Mouse (Mus musculus) gastrocnemius, postnatal 36 days (tissue): ENCODE results near the gene Gabbr2. TPM values are rescaled to one million over a fixed set of nuclear protein-coding genes. Genes with fewer than 3 reads are reported as not detected.

ENCODE experiments used
- DNase-seq, 2 experiments: peaks; one replicate each; pipeline ENCODE4 v3.0.0; 2022
- intact Hi-C: fragments of 180-260 bp; cut with DNase I; formaldehyde crosslinking; loops from one replicate; pipeline ENCODE4 v1.15.1; 2025
- total RNA-seq, 2 experiments: library from RNA; stranded (reverse); gene quantifications; 2 replicates each; pipeline ENCODE4 v1.2.3; 2021

Gene Gabbr2
- total RNA-seq, 2 experiments from 2014 or later: 0.08 TPM; not detected in 1

- no peak for DNase-seq
- intact Hi-C loops: no loop called here
Measured at GRCm38 (mm10) chr4:46869380-46869779, 122.3 kb downstream of the Gabbr2 start.

GRCm38 (mm10) chr4:46868921-46869320 lies 122.8 kb downstream of the Gabbr2 start:
- intact Hi-C loops: no loop called here
- no peak for DNase-seq

- intact Hi-C loops: no loop called here
- no peak for DNase-seq
Measured at GRCm38 (mm10) chr4:46868181-46868580, 123.5 kb downstream of the Gabbr2 start.

GRCm38 (mm10) chr4:46867779-46868178 lies 123.9 kb downstream of the Gabbr2 start:
- intact Hi-C loops: no loop called here

GRCm38 (mm10) chr4:46866070-46866469 lies 125.6 kb downstream of the Gabbr2 start:
- intact Hi-C loops: no loop called here
- DNase-seq: no peak

More at GRCm38 (mm10) chr4:46867779-46868178, 123.9 kb downstream of the Gabbr2 start:
- no peak for DNase-seq

GRCm38 (mm10) chr4:46863721-46864120 lies 128.0 kb downstream of the Gabbr2 start:
- intact Hi-C loops: no loop called here
- DNase-seq: no peak

GRCm38 (mm10) chr4:46862677-46863076 lies 129.0 kb downstream of the Gabbr2 start:
- no peak for DNase-seq
- intact Hi-C loops: no loop called here

GRCm38 (mm10) chr4:46860586-46860985 lies 131.1 kb downstream of the Gabbr2 start:
- intact Hi-C loops: no loop called here
- DNase-seq: no peak

GRCm38 (mm10) chr4:46858899-46859298 lies 132.8 kb downstream of the Gabbr2 start:
- intact Hi-C loops: no loop called here
- DNase-seq: peak in 1 of 2 experiments; percentile 17

GRCm38 (mm10) chr4:46856145-46856544 lies 135.5 kb downstream of the Gabbr2 start:
- no peak for DNase-seq
- intact Hi-C loops: no loop called here

GRCm38 (mm10) chr4:46854686-46855385 lies 136.8 kb downstream of the Gabbr2 start:
- intact Hi-C loops: no loop called here

GRCm38 (mm10) chr4:46853852-46854460 lies 137.7 kb downstream of the Gabbr2 start:
- intact Hi-C loops: no loop called here
- no peak for DNase-seq

More at GRCm38 (mm10) chr4:46854686-46855385, 136.8 kb downstream of the Gabbr2 start:
- no peak for DNase-seq

- no peak for DNase-seq
- intact Hi-C loops: no loop called here
Measured at GRCm38 (mm10) chr4:46847745-46848144, 143.9 kb downstream of the Gabbr2 start.

- intact Hi-C loops: no loop called here
Measured at GRCm38 (mm10) chr4:46846396-46846795, 145.3 kb downstream of the Gabbr2 start.

GRCm38 (mm10) chr4:46844982-46845643 lies 146.6 kb downstream of the Gabbr2 start:
- intact Hi-C loops: loop anchor here (5.0 kb wide), 1 partner anchor 162 kb away; no protein-coding TSS in a partner anchor
- DNase-seq: no peak

More at GRCm38 (mm10) chr4:46846396-46846795, 145.3 kb downstream of the Gabbr2 start:
- DNase-seq: no peak

GRCm38 (mm10) chr4:46844567-46844966 lies 147.1 kb downstream of the Gabbr2 start:
- intact Hi-C loops: loop anchor here (5.0 kb wide), 1 partner anchor 163 kb away; no protein-coding TSS in a partner anchor
- no peak for DNase-seq

GRCm38 (mm10) chr4:46842596-46842995 lies 149.1 kb downstream of the Gabbr2 start:
- DNase-seq: no peak
- intact Hi-C loops: loop anchor here (5.0 kb wide), 1 partner anchor 165 kb away; no protein-coding TSS in a partner anchor

- no peak for DNase-seq
- intact Hi-C loops: loop anchor here (5.0 kb wide), 1 partner anchor 167 kb away; no protein-coding TSS in a partner anchor
Measured at GRCm38 (mm10) chr4:46840146-46840545, 151.5 kb downstream of the Gabbr2 start.

GRCm38 (mm10) chr4:46837362-46837761 lies 154.3 kb downstream of the Gabbr2 start:
- intact Hi-C loops: loop anchor here (5.0 kb wide), 1 partner anchor 90 kb away; no protein-coding TSS in a partner anchor
- DNase-seq: no peak

GRCm38 (mm10) chr4:46836065-46836464 lies 155.6 kb downstream of the Gabbr2 start:
- intact Hi-C loops: loop anchor here (5.0 kb wide), 1 partner anchor 89 kb away; no protein-coding TSS in a partner anchor
- DNase-seq: no peak

- no peak for DNase-seq
Measured at GRCm38 (mm10) chr4:46835064-46835463, 156.6 kb downstream of the Gabbr2 start.

More at GRCm38 (mm10) chr4:46835064-46835463, 156.6 kb downstream of the Gabbr2 start:
- intact Hi-C loops: loop anchor here (5.0 kb wide), 1 partner anchor 88 kb away; no protein-coding TSS in a partner anchor
